Mouse (Mus musculus): ENCODE measurements around the gene Gm4969. TPM values are rescaled to one million over a fixed set of nuclear protein-coding genes. Genes with fewer than 3 reads are reported as not detected.

The Gm4969 gene
- polyA plus RNA-seq, 1 experiment from 2014 or later, result 1.9 TPM

DNA sequence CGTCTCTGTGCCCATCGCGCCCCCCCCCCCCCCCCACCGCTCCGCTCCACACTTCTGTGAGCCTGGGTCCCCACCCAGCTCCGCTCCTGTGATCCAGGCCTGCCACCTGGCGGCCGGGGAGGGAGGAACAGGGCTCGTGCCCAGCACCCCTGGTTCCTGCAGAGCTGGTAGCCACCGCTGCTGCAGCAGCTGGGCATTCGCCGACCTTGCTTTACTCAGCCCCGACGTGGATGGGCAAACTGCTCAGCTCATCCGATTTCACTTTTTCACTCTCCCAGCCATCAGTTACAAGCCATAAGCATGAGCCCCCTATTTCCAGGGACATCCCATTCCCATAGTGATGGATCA is 25.0 kb downstream of the Gm4969 start:
- peak overlapping the region; percentile 74 for H3K4me2 ChIP-seq (replicated peaks)
- H3K36me3 ChIP-seq, result peaks cover 23% of the 10 kb centered on the region
- H3K9me3 ChIP-seq (replicated peaks), result no peaks in the 10 kb centered on the region
- peak; percentile 26; the same call in 1 of the 2 replicates for ATAC-seq (ENCODE audit: insufficient number of reproducible peaks, low FRiP score, low TSS enrichment, low read depth)
- H3K9ac ChIP-seq, result peak overlapping the region; percentile 51; the same call in 1 of the 2 replicates
- peak overlapping the region; percentile 99 for H3K27ac ChIP-seq (replicated peaks)
- peak overlapping the region; percentile 86 for H3K4me3 ChIP-seq (replicated peaks)
- under 1% methylated on average over 11 of the region's 15 CpGs for WGBS
- peaks cover 49% of the 10 kb centered on the region for H3K4me1 ChIP-seq
- H3K27me3 ChIP-seq, result no peaks in the 10 kb centered on the region

DNA sequence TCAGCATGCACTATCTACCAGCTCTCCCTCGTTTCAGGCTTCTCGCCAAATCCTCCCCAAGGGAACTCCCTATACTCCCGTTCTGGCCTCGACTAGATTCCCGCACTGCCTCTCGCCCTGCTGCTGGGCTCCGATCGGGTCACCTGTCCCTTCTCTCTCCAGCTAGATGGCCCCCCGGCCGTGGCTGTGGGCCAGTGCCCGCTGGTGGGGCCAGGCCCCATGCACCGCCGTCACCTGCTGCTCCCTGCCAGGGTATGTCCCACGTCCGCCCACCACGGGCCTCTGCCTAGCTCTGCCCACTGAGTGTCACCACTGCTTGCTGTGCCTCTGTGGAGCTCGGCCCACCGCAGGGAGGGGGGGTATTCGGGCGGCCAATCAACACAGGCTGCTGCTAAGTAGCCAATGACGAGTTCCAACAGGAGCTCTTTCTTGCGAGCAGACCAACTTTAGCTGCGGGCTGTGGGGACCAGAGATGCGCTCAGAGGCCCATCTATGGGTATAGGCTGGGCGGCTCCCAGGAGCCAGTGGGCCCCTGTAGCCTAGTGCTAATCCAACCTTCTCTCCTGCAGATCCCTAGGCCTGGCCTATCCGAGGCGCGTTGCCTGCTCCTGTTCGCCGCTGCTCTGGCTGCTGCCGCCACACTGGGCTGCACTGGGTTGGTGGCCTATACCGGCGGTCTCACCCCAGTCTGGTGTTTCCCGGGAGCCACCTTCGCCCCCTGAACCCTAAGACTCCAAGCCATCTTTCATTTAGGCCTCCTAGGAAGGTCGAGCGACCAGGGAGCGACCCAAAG is 25.6 kb downstream of the Gm4969 start:
- Histone ChIP-seq H3K36me3 (peaks cover 26% of the 10 kb centered on the region), H3K27me3 (no peaks in the 10 kb centered on the region), H3K4me1 (peaks cover 43% of the 10 kb centered on the region), H3K9ac (peak overlapping the region; percentile 51), H3K4me3 (replicated peaks) (peak overlapping the region; percentile 86), H3K4me2 (replicated peaks) (peak overlapping the region; percentile 74), H3K9me3 (replicated peaks) (no peaks in the 10 kb centered on the region), H3K27ac (replicated peaks) (peak overlapping the region; percentile 99)
- 3% methylated on average over 38 of the region's 38 CpGs for WGBS
- peak; percentile 74 for ATAC-seq (ENCODE audit: insufficient number of reproducible peaks, low FRiP score, low TSS enrichment, low read depth)

DNA sequence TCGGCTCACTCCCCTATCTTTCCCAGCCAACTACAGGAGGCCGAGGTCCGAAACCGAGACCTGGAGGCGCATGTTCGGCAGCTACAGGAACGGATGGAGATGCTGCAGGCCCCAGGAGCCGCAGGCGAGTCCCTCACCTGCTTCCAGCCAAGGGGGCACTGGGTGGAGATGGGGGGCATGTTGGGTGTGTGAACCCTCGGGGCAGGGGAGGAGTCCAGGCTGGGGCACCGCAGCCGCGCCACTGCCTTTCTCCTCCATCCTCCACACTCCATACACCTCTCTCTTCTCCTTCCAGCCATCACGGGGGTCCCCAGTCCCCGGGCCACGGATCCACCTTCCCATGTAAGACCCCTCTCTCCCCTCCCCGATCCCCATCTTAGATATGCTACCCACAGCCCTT is 26.3 kb downstream of the Gm4969 start:
- WGBS, result 36% methylated on average over 13 of the region's 17 CpGs
- no peaks in the 10 kb centered on the region for H3K27me3 ChIP-seq
- H3K4me3 ChIP-seq (replicated peaks), result peak overlapping the region; percentile 86
- H3K4me2 ChIP-seq (replicated peaks), result peak overlapping the region; percentile 74
- H3K36me3 ChIP-seq, result peaks cover 24% of the 10 kb centered on the region
- peak overlapping the region; percentile 51 for H3K9ac ChIP-seq
- no peak for ATAC-seq (ENCODE audit: insufficient number of reproducible peaks, low FRiP score, low TSS enrichment, low read depth)
- H3K9me3 ChIP-seq (replicated peaks), result no peaks in the 10 kb centered on the region
- peak overlapping the region; percentile 99; the same call in 1 of the 2 replicates for H3K27ac ChIP-seq (replicated peaks)
- H3K4me1 ChIP-seq, result peaks cover 38% of the 10 kb centered on the region

DNA sequence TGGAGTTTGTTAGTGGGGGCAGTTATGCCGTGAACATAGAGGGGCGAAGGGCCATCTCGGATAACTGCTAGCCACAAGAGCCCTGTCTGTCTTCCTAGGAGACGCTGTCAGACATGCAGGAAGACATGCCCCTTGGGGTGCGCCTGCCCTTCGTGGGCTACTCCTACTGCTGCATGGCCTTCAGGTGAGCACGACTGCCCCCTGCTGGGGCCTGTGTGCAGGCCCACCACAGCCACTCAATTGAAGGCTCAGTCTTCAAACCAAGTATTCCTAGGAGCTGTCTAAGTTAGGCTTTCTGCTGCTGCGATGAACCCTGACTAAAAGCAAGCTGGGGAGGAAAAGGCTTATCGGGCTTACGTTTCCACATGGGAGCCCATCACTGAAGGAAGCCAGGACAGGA is 29.4 kb downstream of the Gm4969 start:
- H3K36me3 ChIP-seq, result peaks cover 23% of the 10 kb centered on the region
- ATAC-seq (ENCODE audit: insufficient number of reproducible peaks, low FRiP score, low TSS enrichment, low read depth), result no peak
- 39% methylated on average over 10 of the region's 10 CpGs for WGBS
- no peaks in the 10 kb centered on the region for H3K9me3 ChIP-seq (replicated peaks)
- peaks cover 55% of the 10 kb centered on the region for H3K4me1 ChIP-seq
- H3K27ac ChIP-seq (replicated peaks), result no peak overlapping the region
- H3K27me3 ChIP-seq, result no peaks in the 10 kb centered on the region
- no peak overlapping the region for H3K4me3 ChIP-seq (replicated peaks)
- H3K4me2 ChIP-seq (replicated peaks), result no peak overlapping the region
- no peak overlapping the region for H3K9ac ChIP-seq

DNA sequence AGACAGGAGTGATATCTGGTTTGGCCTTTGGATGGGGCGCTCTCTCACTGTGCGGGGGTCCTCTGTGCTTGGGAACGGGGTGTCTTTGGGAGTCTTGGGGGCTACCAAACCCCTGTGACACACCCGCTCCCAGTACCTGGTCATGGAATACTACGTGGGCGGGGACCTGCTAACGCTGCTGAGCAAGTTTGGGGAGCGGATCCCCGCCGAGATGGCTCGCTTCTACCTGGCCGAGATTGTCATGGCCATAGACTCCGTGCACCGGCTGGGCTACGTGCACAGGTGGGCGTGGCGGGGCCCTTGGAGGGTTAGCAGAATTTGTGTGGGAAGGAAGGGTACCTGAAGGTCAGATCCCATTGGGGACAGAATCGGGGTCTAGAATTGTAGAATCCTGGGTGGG is 31.4 kb downstream of the Gm4969 start:
- Histone ChIP-seq H3K4me3 (replicated peaks) (no peak overlapping the region), H3K36me3 (peaks cover 34% of the 10 kb centered on the region), H3K9ac (no peak overlapping the region), H3K9me3 (replicated peaks) (no peaks in the 10 kb centered on the region), H3K27me3 (no peaks in the 10 kb centered on the region), H3K4me2 (replicated peaks) (no peak overlapping the region), H3K4me1 (peaks cover 56% of the 10 kb centered on the region), H3K27ac (replicated peaks) (no peak overlapping the region)
- WGBS, result 63% methylated on average over 18 of the region's 18 CpGs
- no peak for ATAC-seq (ENCODE audit: insufficient number of reproducible peaks, low FRiP score, low TSS enrichment, low read depth)

DNA sequence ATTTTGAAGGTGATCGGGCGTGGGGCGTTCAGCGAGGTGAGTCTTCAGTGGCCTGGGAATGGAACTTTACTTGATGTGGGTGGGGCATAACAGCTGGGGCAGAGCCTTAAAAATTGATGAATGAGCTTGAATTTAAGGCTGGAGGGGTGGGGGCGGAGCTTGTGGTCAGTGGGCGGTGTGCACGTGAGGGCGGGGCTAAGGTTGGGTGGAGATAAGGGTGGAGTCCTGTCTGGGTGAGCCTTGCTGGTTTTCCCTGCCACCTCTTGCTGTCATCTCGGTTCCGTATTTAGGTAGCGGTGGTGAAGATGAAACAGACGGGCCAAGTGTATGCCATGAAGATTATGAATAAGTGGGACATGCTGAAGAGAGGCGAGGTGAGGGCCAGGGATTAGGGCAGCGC is 32.1 kb downstream of the Gm4969 start:
- 19% methylated on average over 14 of the region's 14 CpGs for WGBS
- Histone ChIP-seq H3K4me3 (replicated peaks) (peak overlapping the region; percentile 32), H3K36me3 (peaks cover 41% of the 10 kb centered on the region), H3K27ac (replicated peaks) (peak overlapping the region; percentile 52; the same call in 1 of the 2 replicates), H3K9ac (no peak overlapping the region), H3K27me3 (no peaks in the 10 kb centered on the region), H3K4me2 (replicated peaks) (peak overlapping the region; percentile 34), H3K9me3 (replicated peaks) (no peaks in the 10 kb centered on the region), H3K4me1 (peaks cover 58% of the 10 kb centered on the region)
- ATAC-seq (ENCODE audit: insufficient number of reproducible peaks, low FRiP score, low TSS enrichment, low read depth), result no peak

DNA sequence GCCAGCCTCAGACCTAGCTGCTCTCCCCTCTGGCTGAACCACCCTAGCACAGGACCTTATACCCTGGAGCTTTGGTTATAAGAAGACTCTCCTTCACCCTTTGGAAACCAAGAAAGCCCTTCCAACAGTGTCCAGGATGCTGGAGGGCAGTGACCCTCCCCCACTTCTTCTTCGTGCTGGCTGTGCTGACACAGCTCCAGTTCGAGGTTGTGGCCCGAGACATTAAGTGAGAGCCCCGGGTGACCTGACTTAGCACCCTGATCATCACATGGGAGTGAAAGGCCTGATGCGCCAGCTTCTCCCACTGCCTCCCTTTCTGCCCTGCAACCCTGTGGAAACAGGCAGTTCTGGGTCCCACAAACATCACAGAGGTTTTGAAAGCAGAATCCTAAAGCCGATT is 32.7 kb downstream of the Gm4969 start:
- Histone ChIP-seq H3K9ac (no peak overlapping the region; the same call in 1 of the 2 replicates), H3K4me1 (peaks cover 63% of the 10 kb centered on the region), H3K9me3 (replicated peaks) (no peaks in the 10 kb centered on the region), H3K27me3 (no peaks in the 10 kb centered on the region), H3K36me3 (peaks cover 46% of the 10 kb centered on the region), H3K4me3 (replicated peaks) (peak overlapping the region; percentile 32), H3K27ac (replicated peaks) (peak overlapping the region; percentile 52), H3K4me2 (replicated peaks) (peak overlapping the region; percentile 34)
- WGBS, result 15% methylated on average over 6 of the region's 6 CpGs
- ATAC-seq (ENCODE audit: insufficient number of reproducible peaks, low FRiP score, low TSS enrichment, low read depth), result no peak

DNA sequence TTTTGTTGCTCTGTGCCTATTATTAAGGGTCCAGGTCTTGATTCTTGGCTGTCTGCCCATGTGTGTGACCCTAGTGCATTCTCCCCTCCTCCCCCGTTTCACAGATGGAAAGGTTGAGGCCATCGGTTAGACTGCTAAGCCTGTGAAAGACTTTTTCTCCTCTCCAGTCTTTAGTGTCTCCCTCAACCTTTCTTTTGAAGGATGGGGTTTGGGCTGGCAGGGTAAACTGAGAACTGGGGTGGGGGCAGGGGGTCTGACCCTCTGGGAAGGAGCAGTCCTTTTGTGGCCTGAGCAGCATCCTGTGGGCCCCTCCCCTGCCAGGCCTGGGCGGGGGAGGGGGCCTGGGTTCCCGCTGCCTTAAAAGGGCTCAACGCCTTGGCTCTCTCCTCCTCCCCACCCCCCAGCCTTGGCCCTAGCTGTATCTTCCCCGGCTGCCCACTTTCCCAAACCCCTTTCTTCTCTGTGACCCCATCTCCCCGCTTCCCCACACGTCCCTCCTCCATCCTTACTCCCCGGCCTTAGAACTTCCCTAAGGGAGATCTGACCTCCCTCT is 33.2 kb downstream of the Gm4969 start:
- 27% methylated on average over 8 of the region's 9 CpGs for WGBS

DNA sequence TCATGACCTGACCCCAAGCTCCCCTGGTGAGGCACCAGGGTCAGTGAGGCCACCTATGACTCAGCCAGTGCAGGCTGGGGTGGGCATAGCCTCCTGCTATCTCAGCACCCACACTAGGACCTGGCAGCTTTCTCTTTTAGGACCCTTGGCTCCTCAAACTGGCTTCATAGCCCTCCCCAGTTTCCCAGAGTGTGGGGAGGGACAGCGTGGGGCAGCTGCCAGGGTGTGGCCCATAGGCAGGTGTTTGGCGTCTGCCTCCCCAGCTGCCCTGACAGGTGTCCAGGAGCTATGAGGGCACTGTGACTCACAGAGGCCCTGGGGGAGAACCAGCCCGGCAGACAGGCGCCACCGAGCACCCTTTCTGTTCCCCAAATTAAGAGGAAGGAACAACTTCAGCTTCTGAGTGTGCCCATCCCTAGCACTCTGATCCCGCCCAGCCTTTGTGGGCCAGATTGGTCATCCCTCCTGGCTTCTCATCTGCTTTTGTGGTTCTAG is 33.8 kb downstream of the Gm4969 start:
- Histone ChIP-seq H3K9me3 (replicated peaks) (no peaks in the 10 kb centered on the region), H3K36me3 (peaks cover 49% of the 10 kb centered on the region), H3K27me3 (no peaks in the 10 kb centered on the region), H3K27ac (replicated peaks) (peak overlapping the region; percentile 52), H3K4me2 (replicated peaks) (peak overlapping the region; percentile 34), H3K4me3 (replicated peaks) (peak overlapping the region; percentile 32), H3K9ac (0 out of 2 replicates have a peak overlapping the region, but pooled peaks have one; percentile 4), H3K4me1 (peaks cover 64% of the 10 kb centered on the region)
- no peak for ATAC-seq (ENCODE audit: insufficient number of reproducible peaks, low FRiP score, low TSS enrichment, low read depth)
- 64% methylated on average over 6 of the region's 6 CpGs for WGBS

More for the DNA sequence above, 33.2 kb downstream of the Gm4969 start:
- H3K9ac ChIP-seq, result no peak overlapping the region; the same call in 1 of the 2 replicates
- peaks cover 64% of the 10 kb centered on the region for H3K4me1 ChIP-seq
- ATAC-seq (ENCODE audit: insufficient number of reproducible peaks, low FRiP score, low TSS enrichment, low read depth), result no peak
- peaks cover 48% of the 10 kb centered on the region for H3K36me3 ChIP-seq
- peak overlapping the region; percentile 52; the same call in 1 of the 2 replicates for H3K27ac ChIP-seq (replicated peaks)
- peak overlapping the region; percentile 34 for H3K4me2 ChIP-seq (replicated peaks)
- H3K9me3 ChIP-seq (replicated peaks), result no peaks in the 10 kb centered on the region
- H3K27me3 ChIP-seq, result no peaks in the 10 kb centered on the region
- peak overlapping the region; percentile 32 for H3K4me3 ChIP-seq (replicated peaks)

DNA sequence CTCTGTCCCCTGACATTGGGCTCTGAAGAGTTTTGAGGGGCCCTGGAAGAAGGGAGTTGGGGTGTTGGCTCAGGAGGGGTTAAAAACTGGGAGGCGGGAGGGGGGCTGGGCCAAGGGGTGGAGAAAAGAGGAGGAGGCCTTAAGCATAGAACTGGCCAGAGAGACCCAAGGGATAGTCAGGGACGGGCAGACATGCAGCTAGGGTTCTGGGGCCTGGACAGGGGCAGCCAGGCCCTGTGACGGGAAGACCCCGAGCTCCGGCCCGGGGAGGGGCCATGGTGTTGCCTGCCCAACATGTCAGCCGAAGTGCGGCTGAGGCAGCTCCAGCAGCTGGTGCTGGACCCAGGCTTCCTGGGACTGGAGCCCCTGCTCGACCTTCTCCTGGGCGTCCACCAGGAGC is 34.5 kb downstream of the Gm4969 start, which contains the start of gene Dmpk:
Gene Dmpk (plus strand): TSS at position 149 of the 400 bp plus-strand sequence.
- Histone ChIP-seq H3K27ac (replicated peaks) (peak within 1 kb of the TSS; percentile 52), H3K4me3 (replicated peaks) (peak within 1 kb of the TSS; percentile 32), H3K9ac (peak within 1 kb of the TSS; percentile 4; the same call in 1 of the 2 replicates), H3K27me3 (no peaks in the 10 kb centered on the region), H3K4me1 (peaks cover 64% of the 10 kb centered on the region), H3K36me3 (peaks cover 54% of the 10 kb centered on the region), H3K4me2 (replicated peaks) (peak within 1 kb of the TSS; percentile 34), H3K9me3 (replicated peaks) (no peaks in the 10 kb centered on the region)
- WGBS, result 35% methylated on average over 10 of the region's 10 CpGs
- ATAC-seq (ENCODE audit: insufficient number of reproducible peaks, low FRiP score, low TSS enrichment, low read depth), result 0 out of 2 replicates have a peak, but pooled peaks have one; percentile 55

DNA sequence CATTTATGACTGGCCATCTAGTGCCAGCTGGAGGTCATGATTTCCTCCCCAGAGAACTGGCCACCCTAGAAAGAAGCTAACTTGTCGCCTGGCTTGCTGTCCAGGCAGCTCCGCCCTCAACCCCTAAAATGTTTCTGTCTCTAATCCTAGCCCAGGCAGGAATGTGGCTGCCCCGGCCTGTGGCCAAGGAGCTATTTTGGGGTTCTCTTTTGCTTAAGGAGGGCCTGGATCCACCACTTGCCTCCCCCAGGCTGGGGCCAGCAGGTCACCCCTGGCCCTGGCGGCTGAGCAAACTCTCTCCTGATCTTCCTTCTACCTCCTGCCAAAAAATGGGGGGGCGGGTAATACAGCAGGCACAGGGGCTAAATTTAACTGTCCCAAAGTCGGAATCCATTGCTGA is 35.1 kb downstream of the Gm4969 start:
- Histone ChIP-seq H3K9me3 (replicated peaks) (no peaks in the 10 kb centered on the region), H3K27ac (replicated peaks) (peak overlapping the region; percentile 52), H3K36me3 (peaks cover 55% of the 10 kb centered on the region), H3K4me1 (peaks cover 65% of the 10 kb centered on the region), H3K9ac (no peak overlapping the region), H3K27me3 (no peaks in the 10 kb centered on the region), H3K4me3 (replicated peaks) (no peak overlapping the region), H3K4me2 (replicated peaks) (peak overlapping the region; percentile 34)
- no peak for ATAC-seq (ENCODE audit: insufficient number of reproducible peaks, low FRiP score, low TSS enrichment, low read depth)
- WGBS, result 34% methylated on average over 6 of the region's 6 CpGs

Measured in embryonic facial prominence, embryonic 15.5 days (tissue).